Mouse (Mus musculus) midbrain, postnatal 0 days (tissue): Measurements from ENCODE around the gene Ank2. TPM values are rescaled to one million over a fixed set of nuclear protein-coding genes. Genes with fewer than 3 reads are reported as not detected.

Experiments used
- ATAC-seq: fragments of 200-750 bp; cut with Nextera tagmentation; 2 replicates; pipeline ENCODE4 v1.8.0; 2017; ENCODE audit warnings: moderate number of reproducible peaks, mild to moderate bottlenecking, moderate TSS enrichment, moderate library complexity; ENCODE audit not compliant: low FRiP score
- DNase-seq: peaks from one replicate; pipeline ENCODE4 v3.0.0-alpha.2; 2015; ENCODE audit warnings: low spot score
- H3K27ac ChIP-seq: fragments of 300-500 bp; sonication (generic); 2 replicates; pipeline ENCODE4 v1.5.1; 2014; ENCODE audit warnings: low read depth, mild to moderate bottlenecking, low read length, mixed read lengths
- H3K27me3 ChIP-seq: fragments of 300-500 bp; sonication (generic); 2 replicates; pipeline ENCODE4 v1.6.1; 2014; ENCODE audit warnings: low read length, control low read depth, mixed read lengths; ENCODE audit not compliant: insufficient read depth
- H3K36me3 ChIP-seq: fragments of 300-500 bp; sonication (generic); 2 replicates; pipeline ENCODE4 v1.6.1; 2014; ENCODE audit warnings: low read length, control low read depth, mixed read lengths; ENCODE audit not compliant: insufficient read depth
- H3K4me1 ChIP-seq: fragments of 300-500 bp; sonication (generic); 2 replicates; pipeline ENCODE4 v1.6.1; 2014; ENCODE audit warnings: mild to moderate bottlenecking, control low read depth, antibody characterized with exemption, low read length, mixed read lengths; ENCODE audit not compliant: insufficient read depth
- H3K4me2 ChIP-seq: fragments of 300-500 bp; sonication (generic); 2 replicates; pipeline ENCODE4 v1.6.1; 2014; ENCODE audit warnings: low read depth, mild to moderate bottlenecking, low read length, mixed read lengths; ENCODE audit not compliant: poor library complexity, severe bottlenecking
- H3K4me3 ChIP-seq: fragments of 300-500 bp; sonication (generic); 2 replicates; pipeline ENCODE4 v1.5.1; 2014; ENCODE audit warnings: low read depth, mild to moderate bottlenecking, low read length, moderate library complexity
- H3K9ac ChIP-seq: fragments of 300-500 bp; sonication (generic); replicated peaks from 2 replicates; pipeline ENCODE4 v1.6.1; 2014; ENCODE audit warnings: mild to moderate bottlenecking, low read length, moderate library complexity, mixed read lengths; ENCODE audit not compliant: poor library complexity, severe bottlenecking
- H3K9me3 ChIP-seq: fragments of 300-500 bp; sonication (generic); 2 replicates; pipeline ENCODE4 v1.6.1; 2016; ENCODE audit warnings: low read length, control low read depth
- CTCF ChIP-seq: IDR thresholded peaks from 2 replicates; pipeline ENCODE4 v1.5.1; 2016; ENCODE audit warnings: antibody characterized with exemption, mild to moderate bottlenecking
- WGBS: fragments of 180-500 bp; shearing (Covaris S2); extraction: QIAGEN DNeasy Blood & Tissue Kit; methylation state at CpG from one replicate; pipeline ENCODE4 v1.1.7; 2014; 5-methylcytosine and 5-hydroxymethylcytosine counted together
- polyA plus RNA-seq: library from polyadenylated mRNA; unstranded; fragments of >200 nt; fragmentation: Nextera tagmentation; extraction: Ambion mirVana; gene quantifications from 2 replicates; pipeline ENCODE4 v1.2.1, GENCODE M21; 2015
- total RNA-seq: library from RNA; depleted of rRNA; stranded (reverse); fragments of >200 nt; gene quantifications from 2 replicates; pipeline ENCODE4 v1.2.3, GENCODE M21; 2014

Gene Ank2
- total and polyA plus RNA-seq, 2 experiments from 2014 or later = 200 to 623 TPM

DNA sequence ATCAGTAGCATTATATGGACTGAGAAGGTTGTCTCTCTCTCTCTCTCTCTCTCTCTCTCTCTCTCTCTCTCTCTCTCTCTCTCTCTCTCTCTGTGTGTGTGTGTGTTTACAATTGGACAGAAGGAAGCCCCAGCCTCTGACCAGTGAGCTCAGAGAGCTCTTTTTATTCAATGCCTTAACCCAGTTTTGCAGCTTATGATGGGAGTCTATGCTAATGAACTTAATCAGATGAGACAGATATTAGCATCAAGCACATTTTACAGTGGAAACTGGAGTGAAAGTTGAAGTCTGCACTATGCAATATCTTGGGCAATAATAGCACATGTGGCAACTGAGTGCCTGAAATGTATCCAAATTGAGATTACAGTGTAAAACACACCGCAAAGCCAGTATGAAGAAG lies 16.1 kb upstream of the Ank2 start:
- no peak for TF ChIP-seq CTCF
- Histone ChIP-seq H3K9me3 (no peaks in the 10 kb centered on the region), H3K4me1 (no peaks in the 10 kb centered on the region), H3K4me2 (no peak overlapping the region), H3K27me3 (no peaks in the 10 kb centered on the region), H3K9ac (no peak overlapping the region), H3K36me3 (no peaks in the 10 kb centered on the region), H3K27ac (no peak overlapping the region), H3K4me3 (no peak overlapping the region)
- ATAC-seq (no peak), DNase-seq (no peak)
- 75% methylated on average over 1 of the region's 1 CpGs for WGBS

DNA sequence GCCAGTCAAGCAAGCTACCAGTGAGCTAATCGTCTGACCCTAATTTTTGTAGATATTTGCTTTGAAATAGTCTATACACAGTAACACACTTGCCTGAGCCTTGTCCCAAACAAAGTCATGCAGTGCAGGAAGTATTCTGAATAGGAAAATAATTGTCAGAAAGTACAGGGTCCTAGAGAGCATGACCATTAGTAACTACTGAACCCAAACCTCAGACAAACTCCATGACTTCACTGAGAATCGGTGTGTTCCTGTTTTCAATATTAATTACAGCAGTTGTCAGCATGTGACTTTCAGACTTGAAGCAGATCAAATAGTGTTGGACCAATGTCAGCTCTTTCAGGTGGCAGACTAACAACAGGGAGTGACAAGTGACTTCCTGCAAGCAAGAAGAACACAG lies 14.5 kb upstream of the Ank2 start:
- DNase-seq = no peak
- Histone ChIP-seq H3K27ac (no peak overlapping the region), H3K4me2 (no peak overlapping the region), H3K27me3 (no peaks in the 10 kb centered on the region), H3K4me1 (no peaks in the 10 kb centered on the region), H3K9ac (no peak overlapping the region), H3K9me3 (no peaks in the 10 kb centered on the region), H3K36me3 (no peaks in the 10 kb centered on the region), H3K4me3 (no peak overlapping the region)
- no peak for TF ChIP-seq CTCF
- 77% methylated on average over 2 of the region's 2 CpGs for WGBS
- ATAC-seq = no peak

- H3K36me3 ChIP-seq = no peaks in the 10 kb centered on the region
- no peak overlapping the region for H3K27ac ChIP-seq
- DNase-seq (no peak), ATAC-seq (no peak)
- no peaks in the 10 kb centered on the region for H3K4me1 ChIP-seq
- H3K27me3 ChIP-seq = no peaks in the 10 kb centered on the region
- H3K4me2 ChIP-seq = no peak overlapping the region
- no peak overlapping the region for H3K9ac ChIP-seq
- H3K4me3 ChIP-seq = no peak overlapping the region
- 72% methylated on average over 15 of the region's 15 CpGs for WGBS
- no peak for TF ChIP-seq CTCF
- H3K9me3 ChIP-seq = no peaks in the 10 kb centered on the region
Observed at GRCm38 (mm10) chr3:127512794-127513335, 13.7 kb upstream of the Ank2 start.

- DNase-seq = no peak
- Histone ChIP-seq H3K4me3 (no peak overlapping the region), H3K27ac (no peak overlapping the region), H3K27me3 (no peaks in the 10 kb centered on the region), H3K9me3 (no peaks in the 10 kb centered on the region), H3K4me2 (no peak overlapping the region), H3K36me3 (no peaks in the 10 kb centered on the region), H3K4me1 (no peaks in the 10 kb centered on the region), H3K9ac (no peak overlapping the region)
- WGBS = 82% methylated on average over 12 of the region's 12 CpGs
- TF ChIP-seq CTCF = no peak
- ATAC-seq = no peak
Observed at GRCm38 (mm10) chr3:127511786-127512746, 12.9 kb upstream of the Ank2 start.

DNA sequence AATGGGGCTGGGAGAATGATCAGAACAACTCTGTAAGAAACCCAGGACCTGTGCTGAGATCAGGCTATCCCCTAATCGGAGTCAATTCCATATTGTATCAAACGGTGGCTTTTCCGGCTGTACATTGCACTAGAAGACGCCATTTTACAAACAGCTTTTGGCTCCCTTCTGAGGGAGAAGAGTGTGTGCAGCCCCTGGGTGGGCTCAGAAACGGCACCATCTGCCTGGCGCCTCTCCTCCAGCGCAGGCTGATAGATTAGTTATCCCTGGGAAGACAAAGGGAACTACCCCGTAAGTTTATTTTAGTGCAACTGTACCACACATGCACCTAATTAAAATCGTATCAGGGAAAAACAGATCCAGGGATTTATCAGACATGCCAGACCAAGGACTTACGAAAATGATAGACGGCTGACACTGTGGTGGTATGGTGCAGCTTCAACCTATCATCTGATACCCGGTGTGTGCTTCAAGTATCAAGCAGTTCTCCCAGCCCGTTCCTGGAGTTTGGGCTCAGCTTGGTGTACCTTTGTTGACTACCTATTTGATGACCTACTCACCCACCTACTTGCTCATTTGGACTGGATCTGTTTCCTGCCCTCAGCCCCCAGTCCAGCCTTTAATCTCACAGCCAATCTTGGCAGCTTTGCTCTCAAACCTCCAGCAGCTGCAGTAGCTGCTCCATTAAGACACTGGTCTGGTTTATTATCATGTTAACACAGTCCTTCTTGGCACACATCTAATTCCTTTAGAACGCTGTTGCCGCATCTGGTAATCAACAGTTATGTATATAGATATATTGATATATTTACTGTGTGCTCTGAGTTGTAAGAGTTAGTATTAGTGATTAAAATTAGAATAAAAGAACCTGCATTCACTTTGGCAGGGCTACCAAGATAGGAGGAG lies 9.0 kb upstream of the Ank2 start:
- Histone ChIP-seq H3K9ac (no peak overlapping the region), H3K9me3 (no peaks in the 10 kb centered on the region), H3K4me2 (no peak overlapping the region), H3K4me1 (no peaks in the 10 kb centered on the region), H3K4me3 (no peak overlapping the region), H3K27ac (no peak overlapping the region), H3K27me3 (no peaks in the 10 kb centered on the region), H3K36me3 (no peaks in the 10 kb centered on the region)
- no peak for ATAC-seq
- no peak for DNase-seq
- TF ChIP-seq CTCF = no peak
- WGBS = 71% methylated on average over 15 of the region's 15 CpGs
